Mouse (Mus musculus) gastrocnemius, postnatal 14 days (tissue): Measurements from ENCODE around the gene Chrna4. TPM values are rescaled to one million over a fixed set of nuclear protein-coding genes. Genes with fewer than 3 reads are reported as not detected.

Source experiments
- DNase-seq: peaks from one replicate; pipeline ENCODE4 v3.0.0; 2021; ENCODE audit warnings: mixed read lengths
- intact Hi-C: fragments of 180-260 bp; cut with DNase I; formaldehyde crosslinking; loops from one replicate; pipeline ENCODE4 v1.15.1; 2025; ENCODE audit warnings: low total_unique reads
- long read RNA-seq, 2 experiments: library from polyadenylated mRNA; stranded (forward); transcript quantifications; one replicate each; pipeline ENCODE4 v2.0.0; 2021
- total RNA-seq, 2 experiments: library from RNA; stranded (reverse); gene quantifications; 2 replicates each; pipeline ENCODE4 v1.2.3; 2021

The Chrna4 gene
- total RNA-seq = 1 to 10 TPM in 1 of 2 experiments, under 1 TPM in 1; 0.93 to 1.3 TPM
- long read RNA-seq, experiment 1, full-length matches to known transcripts = 1 of 1 reads
- long read RNA-seq, experiment 1, partial matches to known transcripts = 0 of 1 reads
- long read RNA-seq, experiment 1, other reads (novel, unspliced or antisense) = 0 of 1 reads
- long read RNA-seq, experiment 2 = 0 reads

DNA sequence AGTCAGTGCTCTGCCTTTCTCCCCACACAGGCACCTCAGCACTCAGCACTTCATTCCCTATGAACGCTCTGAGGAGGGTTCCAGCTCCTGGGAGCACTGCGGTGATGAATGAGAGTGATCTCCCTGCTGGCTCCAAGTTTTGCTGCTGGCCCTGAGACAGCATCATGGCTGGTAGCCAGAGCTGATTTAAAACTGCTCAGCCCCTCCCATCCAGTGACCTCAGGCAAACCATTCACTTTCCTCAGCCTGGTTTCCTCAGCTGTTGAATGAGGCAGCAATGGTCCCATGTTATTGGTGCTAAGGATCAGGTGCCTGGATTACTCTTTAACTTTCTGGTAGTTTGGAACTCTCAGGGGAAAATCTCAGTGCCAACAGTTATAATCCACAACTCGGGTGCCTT, at the start of gene Chrna4:
Gene Chrna4 (minus strand): TSS at position 110 of the 400 bp plus-strand sequence.
- intact Hi-C loops = no loop called here
- peak; percentile 37 for DNase-seq

DNA sequence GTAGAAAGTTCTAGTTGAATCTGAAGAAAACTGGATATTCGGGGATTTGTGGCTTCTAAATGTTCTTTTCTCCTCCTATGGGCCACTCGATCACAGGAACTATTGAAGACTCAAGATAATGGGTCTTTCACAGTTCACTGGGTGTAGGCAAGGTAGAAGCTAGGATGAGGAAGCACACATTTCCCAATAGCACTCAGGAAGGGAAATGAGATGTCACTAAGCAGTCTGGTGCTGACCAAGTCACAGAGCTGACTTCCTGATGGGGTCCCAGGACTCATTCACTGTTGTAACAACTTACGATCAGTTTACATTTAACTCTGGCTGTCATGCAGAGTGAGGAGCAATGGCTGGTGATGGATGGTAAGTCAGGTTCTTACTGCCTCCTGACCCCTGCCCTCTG, 46.8 kb upstream of the Chrna4 start:
- no peak for DNase-seq
- intact Hi-C loops = no loop called here

DNA sequence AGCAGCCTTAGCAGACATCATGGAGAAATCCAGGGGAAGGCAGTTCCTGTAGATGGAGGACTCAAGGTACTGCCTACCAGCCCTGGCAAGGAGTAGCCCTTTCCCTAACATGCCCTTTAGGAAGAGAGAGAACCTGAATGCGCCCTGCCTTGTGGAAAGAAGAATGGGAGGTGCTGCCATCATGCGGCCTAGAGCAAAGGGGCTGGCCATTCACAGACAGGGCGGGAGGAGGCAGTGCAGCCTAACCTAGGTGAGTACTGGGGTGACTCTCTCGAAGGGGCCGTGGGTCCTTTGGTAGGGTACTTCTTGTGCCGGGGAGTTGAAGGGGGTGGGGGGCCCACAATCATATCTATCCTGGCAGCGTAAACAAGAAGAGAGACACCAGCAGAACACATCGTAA, 41.7 kb upstream of the Chrna4 start:
- intact Hi-C loops = no loop called here

GRCm38 (mm10) chr2:181083945-181084344, 40.6 kb upstream of the Chrna4 start:
- no peak for DNase-seq
- intact Hi-C loops = no loop called here

More for the DNA sequence above, 41.7 kb upstream of the Chrna4 start:
- DNase-seq = no peak

GRCm38 (mm10) chr2:181080886-181081285, 37.5 kb upstream of the Chrna4 start:
- intact Hi-C loops = no loop called here
- peak; percentile 43 for DNase-seq

GRCm38 (mm10) chr2:181079518-181079917, 36.2 kb upstream of the Chrna4 start:
- DNase-seq = no peak
- intact Hi-C loops = no loop called here

DNA sequence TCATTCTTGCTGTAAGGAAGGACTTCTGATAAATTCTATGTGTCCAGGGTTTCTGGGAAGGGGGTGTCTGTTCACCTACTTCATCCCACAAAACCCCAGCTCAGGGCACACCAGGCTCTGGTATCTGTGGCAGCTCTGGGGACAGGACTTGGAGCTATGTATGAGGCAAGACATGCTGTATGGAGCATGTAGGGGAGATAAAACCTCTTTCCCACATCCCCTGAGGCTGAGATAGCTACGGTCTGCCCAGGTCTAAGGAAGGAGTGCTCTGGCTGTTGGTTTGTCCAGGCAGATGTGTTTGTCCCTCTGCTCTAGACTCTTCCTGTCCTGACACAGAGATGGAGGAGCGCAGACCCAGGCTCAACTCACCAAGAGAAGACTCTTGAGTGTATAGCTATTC, 35.6 kb upstream of the Chrna4 start:
- DNase-seq = no peak
- intact Hi-C loops = no loop called here

GRCm38 (mm10) chr2:181075501-181075900, 32.2 kb upstream of the Chrna4 start:
- DNase-seq = no peak
- intact Hi-C loops = no loop called here

DNA sequence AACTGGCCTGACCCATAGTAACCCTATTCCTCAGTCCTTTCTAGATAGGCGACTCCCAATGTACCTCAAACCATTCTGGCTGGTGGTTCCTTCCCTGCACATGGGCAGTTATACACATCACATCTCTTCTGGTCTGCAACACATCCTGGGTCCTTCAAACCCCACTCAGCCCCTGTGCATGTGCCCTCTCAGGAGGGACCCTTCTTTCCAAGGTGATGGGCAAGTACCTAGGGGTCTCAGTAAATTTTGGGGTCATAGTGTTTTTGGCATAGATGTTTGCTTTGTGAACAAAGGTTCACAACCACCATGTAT, 29.0 kb upstream of the Chrna4 start:
- DNase-seq = no peak
- intact Hi-C loops = no loop called here

- peak; percentile 62 for DNase-seq
- intact Hi-C loops = no loop called here
Measured at GRCm38 (mm10) chr2:181071706-181072402, 28.5 kb upstream of the Chrna4 start.

GRCm38 (mm10) chr2:181070136-181070535, 26.8 kb upstream of the Chrna4 start:
- intact Hi-C loops = no loop called here
- DNase-seq = no peak

GRCm38 (mm10) chr2:181068499-181068898, 25.2 kb upstream of the Chrna4 start:
- no peak for DNase-seq
- intact Hi-C loops = no loop called here

- intact Hi-C loops = no loop called here
Measured at GRCm38 (mm10) chr2:181065827-181066226, 22.5 kb upstream of the Chrna4 start.

GRCm38 (mm10) chr2:181060127-181060526, 16.8 kb upstream of the Chrna4 start:
- peak; percentile 70 for DNase-seq
- intact Hi-C loops = no loop called here

More at GRCm38 (mm10) chr2:181065827-181066226, 22.5 kb upstream of the Chrna4 start:
- DNase-seq = no peak

GRCm38 (mm10) chr2:181058193-181058592, 14.8 kb upstream of the Chrna4 start:
- DNase-seq = no peak
- intact Hi-C loops = loop anchor here (2.0 to 5.0 kb wide), 2 partner anchors 25 to 61 kb away; no protein-coding TSS in a partner anchor

DNA sequence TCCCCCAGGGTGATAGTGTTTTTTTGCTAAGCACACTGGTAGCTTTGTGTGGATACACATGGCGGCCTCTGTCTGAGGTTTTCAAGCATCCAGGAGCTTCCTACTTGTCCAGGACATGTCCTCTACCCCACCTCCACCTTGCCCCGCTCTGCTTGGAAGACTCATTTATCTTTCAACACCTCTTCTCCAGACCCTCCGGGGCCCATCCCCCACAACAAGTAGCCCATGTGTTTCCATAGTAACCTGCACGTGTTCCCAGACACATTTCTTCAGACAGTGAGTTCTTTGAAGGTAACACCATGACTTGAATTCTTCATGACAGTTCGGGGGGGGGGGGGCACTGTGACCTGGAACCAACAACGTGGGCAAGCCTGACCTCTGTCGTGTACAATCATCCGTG, 14.0 kb upstream of the Chrna4 start:
- DNase-seq = no peak
- intact Hi-C loops = loop anchor here (5.0 kb wide), 1 partner anchor 60 kb away; no protein-coding TSS in a partner anchor

GRCm38 (mm10) chr2:181052171-181052570, 8.8 kb upstream of the Chrna4 start:
- intact Hi-C loops = no loop called here
- DNase-seq = no peak

DNA sequence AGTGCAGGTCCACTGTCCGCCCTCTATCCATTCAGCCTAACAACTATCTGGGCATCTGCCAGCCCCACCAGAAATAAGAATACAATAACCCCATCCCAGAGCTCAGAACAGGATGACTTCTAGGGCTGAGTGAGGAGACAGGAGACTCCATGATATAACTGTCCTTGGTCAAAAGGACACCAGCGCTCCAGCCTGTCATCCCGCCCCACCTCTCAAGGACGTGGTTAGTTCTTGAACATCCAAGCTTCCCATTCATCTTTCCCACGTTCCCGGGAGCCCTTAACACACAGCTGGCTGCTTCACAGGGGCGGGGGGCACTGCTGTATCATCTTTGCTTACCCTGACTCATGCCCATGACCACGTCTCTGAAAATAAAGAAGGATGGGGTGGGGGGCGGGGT, 5.6 kb upstream of the Chrna4 start:
- no peak for DNase-seq
- intact Hi-C loops = no loop called here

- intact Hi-C loops = no loop called here
- no peak for DNase-seq
Measured at GRCm38 (mm10) chr2:181048252-181048945, 5.1 kb upstream of the Chrna4 start.

DNA sequence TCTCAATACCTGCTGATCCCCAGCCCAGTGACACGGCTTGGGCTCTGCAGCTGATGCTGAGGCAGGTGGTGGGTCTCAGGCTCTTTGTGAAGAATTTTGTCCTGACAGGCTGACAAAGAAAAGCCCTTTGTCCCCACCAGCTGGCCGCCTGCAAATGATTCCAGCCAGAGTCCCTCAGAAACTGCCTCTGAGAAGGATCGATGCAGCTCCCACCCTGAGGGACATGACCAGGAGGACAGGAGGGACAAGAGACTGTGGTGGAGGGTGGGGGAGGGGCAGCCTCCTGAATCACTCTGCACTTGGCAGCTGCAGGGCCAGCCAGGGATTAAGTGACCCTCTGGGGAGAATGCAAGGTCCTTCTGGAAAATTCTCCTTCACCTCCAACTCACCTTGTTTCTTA, 655 bp upstream of the Chrna4 start:
- no peak for DNase-seq
- intact Hi-C loops = no loop called here

GRCm38 (mm10) chr2:181042376-181042775, 970 bp downstream of the Chrna4 start:
- DNase-seq = no peak
- intact Hi-C loops = no loop called here
